Comparison of ENCODE assay signal across 7 mouse cellular contexts in genomic region chr15:37114119-37114518, GRCm38 (mm10).
DNase-seq lines count a peak whose midpoint lies in the region; ATAC-seq and TF ChIP-seq lines count a peak whose summit lies in the region.

No protein-coding gene starts in this region.

- H3K27me3 ChIP-seq in cerebellum, adult 2 months (ENCODE audit: control insufficient read depth, insufficient read depth, low read length) = no peaks in the 10 kb centered on the region
- H3K27me3 ChIP-seq in midbrain, embryonic 10.5 days (ENCODE audit: low read depth, poor library complexity, severe bottlenecking) = no peaks in the 10 kb centered on the region

- peak; percentile 71 for TF ChIP-seq CTCF in cerebellum, adult 2 months (IDR thresholded peaks at IDR 0.05; ENCODE audit: borderline replicate concordance, insufficient read depth, low read depth, low read length)

- peak; percentile 60 for DNase-seq in MEL-GATA-1-ER (ENCODE audit: extremely low read depth, low read depth)
- peak; percentile 60 to 76 for DNase-seq in cerebellum, adult 2 months
- peak; percentile 50 to 58 for DNase-seq in frontal cortex, postnatal 25 days (ENCODE audit: low spot score in 2 of 2)
- DNase-seq in layer of hippocampus, postnatal 25 days (ENCODE audit: extremely low spot score in 1 of 2, low spot score in 1 of 2) = peak; percentile 50 to 84
- DNase-seq in midbrain, embryonic 10.5 days (ENCODE audit: low spot score) = peak; percentile 75
- peak; percentile 27 to 45 for DNase-seq in spleen, postnatal 36 days (ENCODE audit: low spot score in 2 of 2)

- H3K27ac ChIP-seq in cerebellum, adult 2 months (ENCODE audit: insufficient read depth, low read length) = no peak overlapping the region
- no peak overlapping the region for H3K27ac ChIP-seq in midbrain, embryonic 10.5 days (replicated peaks)

- H3K4me1 ChIP-seq in cerebellum, adult 2 months (ENCODE audit: control insufficient read depth, insufficient read depth, low read length) = peaks cover 3% of the 10 kb centered on the region; the same call in 1 of the 2 replicates
- H3K4me1 ChIP-seq in midbrain, embryonic 10.5 days = no peaks in the 10 kb centered on the region

- peak; percentile 68 for ATAC-seq in CD4-positive, CD25-positive, alpha-beta regulatory T cell, adult 4 months

- no peak overlapping the region for H3K4me3 ChIP-seq in cerebellum, adult 2 months (replicated peaks; ENCODE audit: insufficient read depth, low read depth, low read length)
- no peak overlapping the region for H3K4me3 ChIP-seq in midbrain, embryonic 10.5 days

- peaks cover 6% of the 10 kb centered on the region for H3K9me3 ChIP-seq in midbrain, embryonic 10.5 days (replicated peaks)

- no peak for TF ChIP-seq POLR2A in cerebellum, adult 2 months (IDR thresholded peaks at IDR 0.05; ENCODE audit: borderline replicate concordance, insufficient read depth, low read length)

- WGBS in cerebellum, adult 2 months = 7% methylated on average over 8 of the region's 8 CpGs
- 19% methylated on average over 8 of the region's 8 CpGs for WGBS in midbrain, embryonic 10.5 days

- no peaks in the 10 kb centered on the region for H3K36me3 ChIP-seq in midbrain, embryonic 10.5 days
